Mouse (Mus musculus): ENCODE measurements at regions not wholly inside any gene's neighbourhood (a gene's known extent, or its start where the extent isn't known, plus 50 kb on each side); places are given as distances from the start of the nearest gene placed in this dataset.

GRCm38 (mm10) chr3:155485487-155485886 is 392.3 kb downstream of the Lrriq3 start:
- no peak for DNase-seq

GRCm38 (mm10) chr3:155487877-155488537 is 394.8 kb downstream of the Lrriq3 start:
- no peak for DNase-seq

- no peak for DNase-seq
Measured at GRCm38 (mm10) chr3:155490670-155491069, 397.4 kb downstream of the Lrriq3 start.

GRCm38 (mm10) chr3:155510161-155510857 is 417.1 kb downstream of the Lrriq3 start:
- DNase-seq: no peak

- DNase-seq: no peak
Measured at GRCm38 (mm10) chr3:155513885-155514284, 420.7 kb downstream of the Lrriq3 start.

- no peak for DNase-seq
Measured at GRCm38 (mm10) chr3:155529312-155529711, 436.1 kb downstream of the Lrriq3 start.

GRCm38 (mm10) chr3:155530811-155531210 is 437.6 kb downstream of the Lrriq3 start:
- no peak for DNase-seq

- DNase-seq: peak in 1 of 2 experiments; percentile 3
Measured at GRCm38 (mm10) chr3:155532075-155532474, 438.8 kb downstream of the Lrriq3 start.

- DNase-seq: no peak
Measured at GRCm38 (mm10) chr3:155548204-155548603, 455.0 kb downstream of the Lrriq3 start.

- no peak for DNase-seq
Measured at GRCm38 (mm10) chr3:155577111-155577510, 483.9 kb downstream of the Lrriq3 start.

- no peak for DNase-seq
Measured at GRCm38 (mm10) chr3:155604001-155604400, 510.8 kb downstream of the Lrriq3 start.
